Mouse (Mus musculus) effector memory CD4-positive, alpha-beta T cell, adult 7 months (primary cell): ENCODE data around the gene Gm15293. TPM values are rescaled to one million over a fixed set of nuclear protein-coding genes. Genes with fewer than 3 reads are reported as not detected.

Experiments
- polyA plus RNA-seq: library from polyadenylated mRNA; unstranded; fragments of 100-300 nt; shearing (Covaris generic); gene quantifications from one replicate; pipeline ENCODE4 v1.2.1, GENCODE M21; 2017

Gene Gm15293
- polyA plus RNA-seq = not detected

GRCm38 (mm10) chr8:21201261-21201660 lies at the start of gene Gm15293:
Gene Gm15293 (plus strand): TSS chr8:21201561.

DNA sequence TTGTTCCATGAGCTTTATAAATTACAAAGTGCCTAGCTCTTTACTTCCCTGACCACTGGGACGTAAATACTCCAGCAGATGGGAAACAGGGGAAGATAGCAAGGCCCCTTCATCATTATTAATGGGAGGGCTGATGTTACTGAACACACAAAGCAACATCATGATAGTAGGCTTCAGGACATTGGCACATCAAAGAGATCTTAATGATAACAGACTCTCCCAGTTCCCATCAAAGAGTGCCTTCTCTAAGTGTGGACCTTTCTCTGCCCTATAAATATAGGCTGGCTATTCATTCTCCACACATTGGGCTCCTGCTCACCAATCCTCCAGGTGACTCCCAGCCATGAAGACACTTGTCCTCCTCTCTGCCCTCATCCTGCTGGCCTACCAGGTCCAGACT lies 39.4 kb upstream of the Gm15293 start, which contains the start of gene Defa22:
Gene Defa22 (plus strand): TSS at position 301 of the 400 bp plus-strand sequence.

GRCm38 (mm10) chr8:21191314-21191713 lies 10.0 kb upstream of the Gm15293 start, which contains the start of gene Defa31:
Gene Defa31 (plus strand): TSS chr8:21191614.

Other genes starting within 250 kb of the Gm15293 start
- gene Defa21, start 176.0 kb upstream of the Gm15293 start, polyA plus RNA-seq = not detected
- not detected for gene Defa23, start 146.5 kb upstream of the Gm15293 start, polyA plus RNA-seq
- not detected for gene Defa35, start 136.5 kb upstream of the Gm15293 start, polyA plus RNA-seq
- gene Defa25, start 117.1 kb upstream of the Gm15293 start, polyA plus RNA-seq = not detected
- not detected for gene Gm14851, start 105.5 kb upstream of the Gm15293 start, polyA plus RNA-seq
- not detected for gene Defa30, start 66.9 kb upstream of the Gm15293 start, polyA plus RNA-seq
- gene Defa22, start 39.3 kb upstream of the Gm15293 start, polyA plus RNA-seq = not detected
- not detected for gene Defa31, start 9.9 kb upstream of the Gm15293 start, polyA plus RNA-seq
- gene Gm15292, start 48.2 kb downstream of the Gm15293 start, polyA plus RNA-seq = not detected
- not detected for gene Defa27, start 114.0 kb downstream of the Gm15293 start, polyA plus RNA-seq
- gene Defa29, start 125.5 kb downstream of the Gm15293 start, polyA plus RNA-seq = not detected
- gene Defa2, start 177.0 kb downstream of the Gm15293 start, polyA plus RNA-seq = not detected
- not detected for gene Defa33, start 190.2 kb downstream of the Gm15293 start, polyA plus RNA-seq
- gene Defa36, start 225.8 kb downstream of the Gm15293 start, polyA plus RNA-seq = not detected